Mouse (Mus musculus) adrenal gland, adult (tissue): ENCODE data around the gene Dnal1.

Experiments
- DNase-seq, 2 experiments: peaks; one replicate each; pipeline ENCODE4 v3.0.0; 2022 to 2023; ENCODE audit warnings: low spot score in 1 of 2; ENCODE audit not compliant: inconsistent age in 2 of 2

Dnal1 gene

DNA sequence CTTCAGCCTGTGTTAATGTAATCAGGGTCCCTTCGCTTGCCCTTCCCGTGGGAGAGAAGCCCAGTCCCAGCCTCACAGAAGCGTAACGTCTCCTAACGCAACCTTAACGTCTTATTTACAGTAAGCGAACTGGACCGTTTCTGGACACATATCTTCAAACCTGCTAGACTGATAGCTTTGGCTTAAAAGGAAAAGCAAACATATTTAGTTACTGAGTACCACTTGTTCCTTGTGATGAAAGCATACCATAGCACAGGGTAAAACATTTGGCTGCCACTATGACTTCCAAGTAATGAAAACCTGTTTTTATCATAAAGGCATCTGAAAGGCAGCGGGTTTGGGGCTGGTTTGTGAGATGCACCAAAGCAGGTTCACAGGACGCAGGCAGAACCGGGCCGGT lies 11.7 kb downstream of the Dnal1 start:
- no peak for DNase-seq

DNA sequence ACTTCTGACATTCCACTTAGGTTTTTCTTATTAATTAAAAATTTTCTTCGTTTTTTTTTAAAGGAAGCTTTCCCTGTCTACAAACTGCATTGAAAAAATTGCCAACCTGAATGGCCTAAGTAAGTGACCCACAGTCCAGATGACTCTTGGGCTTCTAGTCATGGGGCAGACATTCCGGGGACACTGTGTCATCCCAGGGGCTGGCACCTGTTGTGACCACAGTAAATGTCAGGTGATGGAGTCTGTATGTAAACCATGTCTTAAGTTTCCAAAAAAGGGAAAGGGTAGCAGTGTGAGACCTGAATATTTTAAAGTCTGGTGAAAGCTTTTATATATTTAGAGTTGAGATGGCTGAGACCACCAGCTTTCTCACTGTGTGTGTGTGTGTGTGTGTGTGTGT lies 12.7 kb downstream of the Dnal1 start:
- no peak for DNase-seq

DNA sequence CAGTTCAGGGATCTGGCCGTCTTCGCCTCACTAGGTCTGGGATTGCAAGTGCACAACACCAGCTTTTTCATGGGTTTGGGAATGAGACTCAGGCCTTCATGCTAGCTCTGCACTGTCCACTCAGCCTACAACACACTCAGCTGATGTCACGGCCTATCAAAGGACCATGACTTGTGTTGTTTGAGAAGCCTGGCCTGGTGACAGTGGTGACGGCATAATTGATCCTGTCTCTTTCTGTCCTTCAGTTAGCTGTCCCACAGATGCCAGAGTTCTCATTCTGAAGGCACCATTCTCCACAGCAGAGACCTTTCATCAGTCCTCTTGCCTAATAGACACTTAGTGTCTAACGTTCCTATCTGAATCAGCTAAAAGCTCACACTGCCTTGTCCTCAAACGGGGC lies 14.4 kb downstream of the Dnal1 start:
- no peak for DNase-seq

DNA sequence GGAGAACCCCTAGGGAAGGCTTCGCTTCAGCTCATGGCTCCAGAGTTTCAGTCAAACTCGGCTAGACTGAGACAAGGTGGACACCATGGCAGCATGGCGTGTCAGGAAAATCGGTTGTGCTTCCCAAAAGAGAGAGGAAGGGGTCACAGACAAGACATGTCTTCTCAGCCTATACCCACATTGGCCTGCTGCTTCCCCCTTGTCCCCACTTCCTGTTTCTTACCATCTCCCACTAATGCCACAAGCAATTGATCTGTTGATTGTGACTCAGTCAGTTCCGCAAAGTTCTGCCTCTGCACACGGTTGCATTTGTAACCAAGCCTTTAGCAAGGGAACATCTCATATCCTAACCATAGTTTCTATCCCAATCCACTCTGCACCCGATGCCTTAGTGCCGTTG lies 15.8 kb downstream of the Dnal1 start:
- DNase-seq, result no peak

DNA sequence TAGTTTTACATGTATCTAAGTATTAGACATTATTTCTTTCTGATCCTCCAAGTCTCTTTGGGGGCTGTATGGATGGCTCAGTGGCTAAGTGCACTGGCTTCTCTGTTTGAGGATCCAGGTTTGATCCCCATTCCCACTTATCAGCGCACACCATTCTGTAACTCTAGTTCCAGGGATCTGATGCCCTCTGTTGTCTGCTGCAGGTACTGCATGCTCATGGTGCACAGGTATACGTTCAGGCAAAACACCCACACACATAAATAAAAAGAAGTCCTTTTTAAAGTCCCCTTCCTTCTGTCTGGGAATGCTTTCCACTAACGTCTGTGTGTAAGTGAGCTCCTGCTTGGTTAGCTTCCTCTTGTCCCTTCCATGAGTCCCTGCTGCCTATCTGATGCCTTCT lies 18.1 kb downstream of the Dnal1 start:
- DNase-seq, result peak in 1 of 2 experiments; percentile 62

DNA sequence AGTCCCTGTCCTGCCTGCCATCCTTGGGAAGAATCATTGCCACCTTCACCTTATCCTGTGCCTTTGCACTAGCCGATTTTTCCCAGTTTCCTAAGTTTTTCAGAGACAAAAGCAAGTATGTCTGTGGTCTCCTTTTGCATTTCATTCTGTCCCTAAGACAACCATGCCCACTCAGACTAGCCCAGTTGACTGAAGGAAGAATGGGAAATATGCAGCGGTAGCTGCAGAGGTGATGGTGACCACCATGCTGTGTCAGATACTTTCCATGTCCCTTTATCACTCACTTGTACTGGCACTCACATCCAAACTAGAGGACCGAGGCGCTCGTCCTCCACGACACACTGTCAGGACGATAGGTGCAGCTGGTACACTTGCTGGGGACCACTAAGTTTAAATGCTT lies 23.0 kb downstream of the Dnal1 start:
- DNase-seq, result peak in 1 of 2 experiments; percentile 28

DNA sequence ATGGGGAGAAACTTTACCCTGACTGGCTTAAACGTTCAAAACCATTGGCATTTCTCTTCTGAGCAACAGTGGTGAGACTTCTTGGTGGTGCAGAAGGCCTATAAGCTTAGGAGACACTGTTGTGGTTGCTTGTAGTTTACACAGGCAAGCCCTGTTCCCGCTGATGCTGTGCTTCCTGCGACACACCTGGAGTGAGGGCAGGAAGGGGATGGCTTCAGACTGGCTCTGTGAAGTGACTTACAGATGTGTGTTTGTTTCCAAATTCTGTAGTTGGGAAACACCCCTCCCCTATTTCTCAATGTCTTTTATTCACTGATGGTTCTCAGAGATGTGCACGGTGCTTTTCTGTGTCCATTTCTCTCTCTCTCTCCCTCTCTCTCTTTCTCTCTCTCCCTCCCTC lies 26.0 kb downstream of the Dnal1 start:
- no peak for DNase-seq

DNA sequence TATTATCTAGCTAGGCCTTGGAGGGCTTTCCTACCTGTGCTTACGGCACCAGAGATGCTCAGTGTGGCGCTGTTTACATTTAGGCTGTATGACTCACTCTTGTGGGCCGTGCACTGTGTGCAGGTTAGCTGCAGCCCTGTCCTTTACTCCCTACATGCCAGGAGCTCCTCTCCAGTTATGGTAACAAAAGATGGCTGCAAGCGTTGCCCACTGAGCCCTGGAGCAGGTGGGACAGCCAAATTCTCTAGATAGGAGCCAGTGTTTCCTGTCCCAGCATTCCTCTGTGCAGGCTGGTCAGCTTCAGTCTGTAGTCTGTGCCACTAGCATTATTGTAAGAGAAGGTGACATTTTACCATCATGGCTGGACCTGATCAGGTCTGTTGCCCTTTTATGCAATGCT lies 27.1 kb downstream of the Dnal1 start:
- peak in 1 of 2 experiments; percentile 15 for DNase-seq

DNA sequence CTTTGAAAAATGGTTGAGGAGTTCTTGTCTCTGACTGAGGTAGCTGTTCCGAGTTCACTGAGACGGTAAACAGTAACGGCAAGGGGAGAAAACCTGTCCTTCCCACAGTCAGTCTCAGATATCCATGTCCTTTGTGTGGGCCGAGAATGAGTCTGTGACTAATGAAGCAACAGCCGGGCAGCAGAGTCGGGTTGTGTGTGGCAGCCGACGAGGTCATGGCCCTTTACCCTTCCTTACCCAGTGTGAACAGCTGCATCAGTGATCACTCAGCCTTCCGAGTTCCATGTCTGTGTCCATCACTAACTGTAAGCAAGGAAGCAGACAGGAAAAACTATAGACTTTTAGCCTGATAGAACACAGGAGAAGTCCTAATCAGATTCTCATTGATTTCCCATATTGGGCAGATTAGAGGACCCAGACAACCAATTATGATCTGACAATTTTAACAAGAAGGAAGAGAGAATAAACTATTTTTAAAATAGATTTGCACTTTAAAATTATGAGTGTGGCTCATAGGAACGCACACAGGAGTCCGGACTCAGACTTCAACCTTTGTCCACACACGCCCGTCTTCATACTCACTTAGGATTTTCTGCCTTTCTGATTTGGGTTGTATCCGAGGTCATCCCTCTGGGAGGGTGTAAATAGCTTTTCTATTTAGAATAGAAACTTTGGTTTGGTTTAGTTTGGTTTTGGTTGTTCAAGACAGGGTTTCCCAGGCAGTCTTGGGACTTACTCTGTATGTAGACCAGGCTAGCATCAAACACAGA lies 28.3 kb downstream of the Dnal1 start:
- peak in 1 of 2 experiments; percentile 64 for DNase-seq

DNA sequence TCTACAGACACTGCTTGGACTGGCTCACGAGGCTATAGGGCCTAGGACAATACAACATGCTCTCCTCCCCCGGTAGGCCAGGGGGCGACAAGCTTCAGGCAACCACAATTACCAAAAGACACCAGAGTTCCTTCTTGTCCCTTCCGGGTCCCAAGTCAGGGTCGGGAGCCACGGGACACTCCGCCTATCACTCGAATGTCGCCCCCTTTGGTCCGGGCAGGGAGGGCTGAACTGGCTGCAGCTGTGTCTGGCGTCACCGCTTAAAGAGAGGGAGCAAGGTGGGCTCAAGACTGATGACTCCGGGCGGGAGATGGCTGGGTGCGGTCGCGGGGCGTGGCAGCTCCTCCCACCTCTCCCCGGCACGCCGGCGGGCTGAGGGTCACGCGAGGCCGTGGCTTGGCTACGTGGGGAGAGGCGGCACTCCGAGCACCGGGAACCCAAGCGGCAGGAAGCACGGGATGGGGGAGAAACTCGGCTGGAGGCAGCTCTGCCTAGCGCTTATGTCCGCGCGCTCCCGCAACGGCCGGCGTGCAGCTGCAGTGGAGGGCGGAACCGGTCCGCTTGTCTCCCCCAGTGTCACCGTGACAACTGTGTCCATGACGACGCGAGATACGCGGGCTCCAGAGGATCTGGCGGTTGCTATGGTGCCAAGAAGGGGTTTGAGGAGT lies 33.9 kb downstream of the Dnal1 start, which contains the start of gene Pnma1:
Pnma1 (minus strand) TSS at position 536 of the 668 bp plus-strand sequence.
- peak; percentile 65 to 86 for DNase-seq

DNA sequence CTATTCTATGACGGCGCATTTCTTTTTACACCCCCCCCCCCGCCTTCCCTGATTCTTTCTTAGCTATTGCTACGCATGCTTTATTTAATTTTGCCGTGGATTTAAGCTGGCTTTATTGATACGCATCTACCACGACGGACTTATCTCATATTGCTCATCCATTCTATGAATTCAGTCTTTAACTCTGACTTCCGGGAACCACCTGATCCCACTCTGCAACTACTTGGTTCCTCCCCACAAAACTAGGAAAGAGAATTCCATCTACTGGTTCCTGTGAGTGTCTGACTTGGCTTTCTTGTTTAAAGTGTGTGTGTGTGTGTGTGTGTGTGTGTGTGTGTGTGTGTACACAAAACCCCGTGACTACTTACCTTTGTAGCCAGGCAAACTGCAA lies 34.5 kb downstream of the Dnal1 start:
- no peak for DNase-seq

DNA sequence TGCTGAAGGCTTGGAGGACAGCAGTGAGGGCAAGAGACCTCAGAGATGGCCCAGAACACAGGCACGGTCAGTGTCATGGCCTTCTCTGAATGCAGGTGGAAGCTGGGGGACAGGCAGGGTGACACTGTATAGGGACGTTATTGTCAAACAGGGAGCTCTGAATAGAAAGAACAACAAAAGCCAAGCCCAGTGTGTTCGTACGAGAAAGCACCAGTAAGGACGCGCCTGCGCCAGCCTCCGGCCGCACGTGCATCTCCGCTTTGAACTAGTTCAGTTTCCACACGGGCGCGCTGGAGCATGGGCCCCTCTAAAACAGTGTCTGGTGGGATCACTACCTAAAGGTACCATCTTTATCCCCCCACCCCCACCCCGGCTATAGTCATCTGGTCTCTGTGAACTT lies 35.8 kb downstream of the Dnal1 start:
- no peak for DNase-seq

DNA sequence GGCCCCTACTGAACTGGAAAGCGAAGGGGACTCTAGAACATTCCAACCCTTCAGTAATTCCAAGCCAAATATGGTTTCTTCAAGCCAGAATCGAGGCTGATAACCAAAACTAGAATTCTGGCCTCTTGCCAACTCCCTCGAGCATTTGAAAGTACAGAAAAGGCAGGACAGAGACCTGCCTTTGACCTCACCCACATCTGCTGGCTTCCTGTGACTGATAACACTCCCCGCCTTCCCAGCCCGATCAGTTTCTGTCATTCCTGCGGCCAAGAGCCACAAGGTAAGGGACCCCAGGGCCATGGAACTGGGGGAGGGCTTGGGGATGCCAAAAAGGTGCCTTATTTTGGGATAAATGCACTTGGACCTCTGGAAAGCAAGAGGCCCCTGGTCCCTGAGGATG lies 36.8 kb downstream of the Dnal1 start:
- DNase-seq, result peak; percentile 35 to 70

DNA sequence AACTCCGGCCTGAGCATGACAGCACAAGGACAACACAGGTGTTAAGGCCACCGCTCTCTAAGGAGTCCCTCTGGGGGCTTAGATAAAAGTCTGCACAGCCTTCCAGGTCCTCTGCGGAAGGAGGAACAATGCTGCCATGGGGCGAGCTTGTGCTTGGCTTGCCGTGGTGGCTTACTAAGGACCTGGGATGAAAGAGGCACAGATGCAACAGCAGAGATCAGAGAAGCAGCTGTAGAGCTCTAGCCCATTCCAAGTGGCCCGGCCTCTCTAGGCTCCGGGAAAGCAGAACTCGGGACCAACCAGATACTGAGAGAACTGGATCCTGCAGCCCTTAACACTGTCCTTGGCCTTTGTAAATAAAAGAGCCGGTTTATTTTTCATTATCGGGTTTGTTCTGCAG lies 37.7 kb downstream of the Dnal1 start:
- DNase-seq, result peak; percentile 36 to 67

DNA sequence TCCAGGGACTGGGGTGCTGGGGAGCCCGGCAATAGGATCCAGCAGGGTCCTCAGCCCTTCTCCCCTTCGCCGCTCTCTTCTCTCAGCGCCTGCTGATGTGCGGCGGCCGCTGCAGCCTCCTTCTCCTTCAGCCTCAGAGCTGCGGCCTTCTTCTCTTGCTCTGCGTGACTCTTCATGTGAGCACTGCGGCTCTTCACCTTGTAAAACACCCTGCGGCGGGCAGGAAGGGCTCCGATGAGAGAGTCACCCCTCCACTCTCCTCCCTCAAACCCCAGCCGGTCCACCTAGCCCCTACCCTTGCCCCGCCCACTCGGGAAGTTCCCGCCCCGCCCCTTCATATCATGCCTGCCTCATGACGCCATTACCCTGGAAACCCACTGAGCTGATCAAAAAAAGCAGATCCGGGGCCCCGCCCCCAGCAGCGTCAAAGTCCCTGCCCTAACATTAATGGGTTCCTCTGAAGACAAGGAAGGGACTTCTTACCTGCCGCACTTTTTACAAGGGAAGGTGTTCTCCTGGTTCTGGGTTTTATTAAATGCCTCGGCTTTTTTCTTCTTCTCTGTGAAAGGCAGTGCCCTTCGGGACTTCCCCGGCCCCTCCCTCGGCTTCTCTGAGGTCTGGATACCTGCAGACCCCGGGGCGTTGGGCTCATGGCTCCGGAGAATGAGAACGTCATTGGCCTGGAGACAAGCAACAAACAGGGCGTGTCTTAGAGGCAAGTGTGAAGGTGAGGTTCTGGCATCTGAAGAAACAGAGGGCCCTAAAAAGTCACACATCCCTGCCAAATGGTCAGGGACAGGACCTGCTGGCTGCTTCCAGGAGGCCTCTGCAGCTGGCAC lies 38.4 kb downstream of the Dnal1 start:
- peak; percentile 59 to 74 for DNase-seq

DNA sequence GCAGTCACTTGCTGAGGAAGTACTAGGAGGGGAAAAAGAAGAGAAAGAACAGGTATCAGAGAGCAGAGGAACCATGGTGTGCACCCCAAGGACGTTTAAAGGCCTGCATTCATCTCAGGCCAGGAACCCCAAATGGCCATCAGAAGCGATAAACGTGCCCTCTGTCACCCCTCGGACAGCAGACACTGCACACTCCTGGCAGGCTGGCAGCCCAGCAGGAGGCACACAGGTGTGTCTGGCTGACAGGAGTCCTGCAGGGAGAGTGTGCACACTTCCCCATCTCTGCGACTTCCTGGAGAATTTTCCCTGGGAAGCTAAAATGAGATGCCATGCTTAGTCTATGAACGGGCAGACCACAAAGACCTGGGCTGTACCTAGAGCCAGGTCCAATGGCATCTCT lies 39.2 kb downstream of the Dnal1 start:
- no peak for DNase-seq

DNA sequence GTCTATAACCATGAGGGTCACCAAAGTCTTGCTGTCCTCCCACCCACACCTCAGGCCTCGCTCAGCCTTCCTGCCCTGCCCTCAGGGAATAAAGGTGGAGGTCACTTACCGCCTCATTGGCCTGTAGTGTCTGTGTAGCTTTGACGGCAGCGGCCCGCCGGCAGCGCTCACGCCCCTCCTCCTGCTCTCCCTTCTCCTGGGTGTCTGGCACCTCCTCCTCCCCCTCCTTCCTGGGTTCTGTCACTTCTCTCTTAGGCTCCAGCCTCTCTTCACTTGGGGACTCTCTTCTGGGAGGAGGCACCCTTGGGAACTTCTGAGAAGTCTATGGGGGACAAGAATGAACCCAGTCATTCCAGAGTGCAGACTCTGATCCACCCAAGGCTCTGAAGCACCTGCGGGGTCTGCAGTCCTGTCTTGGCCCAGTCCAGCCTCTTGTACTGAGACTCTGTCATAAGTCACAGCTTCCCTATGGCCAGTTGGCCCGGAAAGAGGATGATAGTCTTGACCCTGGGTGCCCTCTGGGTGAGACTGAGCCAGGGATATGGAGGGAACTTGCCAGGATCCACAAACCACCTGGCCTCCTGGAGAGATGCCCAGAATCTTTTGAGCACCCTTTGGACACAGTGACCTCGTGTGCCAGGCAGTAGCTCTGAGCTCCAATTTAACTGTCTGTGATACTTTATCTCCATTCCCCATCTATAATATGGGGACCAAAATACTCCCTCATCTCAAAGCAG lies 40.8 kb downstream of the Dnal1 start:
- DNase-seq, result peak; percentile 52 to 78

DNA sequence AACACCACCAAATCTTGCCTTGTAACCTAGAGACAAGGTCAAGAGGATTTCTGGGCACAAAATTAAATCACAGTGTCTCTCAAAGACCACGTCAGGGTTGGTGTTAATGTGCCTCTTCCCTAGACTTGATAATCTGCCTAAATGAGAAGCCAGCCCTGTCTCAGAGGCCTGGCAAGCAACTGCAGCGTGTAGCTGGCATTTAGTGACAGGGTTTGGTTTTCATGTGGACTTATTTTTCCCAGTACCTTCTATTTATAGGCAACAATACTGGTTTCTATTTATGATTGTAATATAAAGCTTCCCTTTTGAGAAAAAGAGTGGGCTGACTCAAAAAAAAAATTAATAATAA lies 41.3 kb downstream of the Dnal1 start:
- no peak for DNase-seq

DNA sequence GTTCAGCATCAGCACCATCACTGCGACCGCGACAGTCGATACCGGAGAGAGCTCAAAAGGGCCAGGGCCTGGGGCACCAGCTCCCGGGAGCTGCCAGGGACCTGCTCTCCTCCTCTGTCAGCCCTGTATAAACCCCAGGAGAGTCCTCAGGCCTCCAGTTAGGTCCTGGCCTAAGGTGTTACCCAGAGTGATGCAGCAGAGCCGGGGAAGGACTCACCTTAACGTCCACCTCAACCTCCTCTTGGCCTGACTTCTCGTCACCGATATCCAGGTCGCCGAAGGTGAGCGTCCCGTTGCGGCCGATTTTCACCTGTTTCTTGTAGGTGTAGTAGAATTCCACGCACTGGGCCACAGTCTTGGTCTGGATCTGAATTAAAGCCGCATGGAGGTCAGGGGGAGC lies 42.0 kb downstream of the Dnal1 start:
- DNase-seq, result no peak

DNA sequence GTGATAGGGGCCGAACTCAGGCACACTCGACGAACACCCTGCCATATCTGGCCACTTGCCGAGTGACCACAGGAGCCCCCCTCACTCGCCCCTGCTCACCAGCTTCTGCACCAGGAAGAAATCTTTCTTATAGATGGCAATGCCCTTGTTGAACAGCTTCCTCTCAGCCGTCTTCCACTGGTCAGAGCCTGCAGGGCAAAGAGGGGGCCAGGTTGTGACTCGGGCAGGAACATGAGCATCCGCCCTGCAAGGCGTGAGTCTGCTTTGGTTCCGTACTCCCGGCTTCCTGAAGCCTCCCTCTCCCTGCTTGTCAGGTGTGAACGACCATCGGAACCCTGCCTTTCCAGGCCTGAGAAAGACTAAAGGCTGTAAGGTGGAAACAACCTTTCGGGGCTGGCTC lies 44.0 kb downstream of the Dnal1 start:
- no peak for DNase-seq

DNA sequence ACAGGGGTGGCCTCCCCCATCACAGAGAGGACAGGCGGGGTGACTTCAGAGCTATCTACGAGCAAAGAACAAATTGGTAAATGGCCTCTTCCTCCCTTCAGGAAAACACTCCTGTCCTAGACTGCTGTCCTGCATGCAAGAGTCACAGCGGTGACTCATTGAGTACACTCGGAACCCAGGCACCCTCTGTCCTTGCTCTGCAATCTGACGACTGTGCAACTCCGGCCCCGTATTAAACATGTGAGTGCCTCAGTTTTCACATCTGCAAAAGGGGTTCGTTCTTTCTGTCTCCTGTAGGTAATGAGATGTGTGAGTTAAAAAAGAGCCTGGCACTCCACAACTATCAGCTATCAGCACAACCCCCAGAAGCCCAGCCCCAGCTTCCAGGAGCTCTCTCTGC lies 46.3 kb downstream of the Dnal1 start:
- DNase-seq, result peak; percentile 51 to 65
